Mouse (Mus musculus): Measurements from ENCODE around the gene Fam114a2. TPM values are rescaled to one million over a fixed set of nuclear protein-coding genes. Genes with fewer than 3 reads are reported as not detected.
"Not testable (repeated sequence)": the region's sequence is repeated elsewhere in the genome, so short reads cannot be mapped to it uniquely, and the experiment has no call there.

The Fam114a2 gene
- polyA plus RNA-seq (2015; fragmentation: Nextera tagmentation; extraction: Ambion mirVana), result 86.2 and 88.9 TPM in 2 replicates

- Histone ChIP-seq H3K4me2 (peak within 1 kb of the TSS; percentile 57), H3K4me3 (peak within 1 kb of the TSS; percentile 93), H3K9me3 (no peaks in the 10 kb centered on the region), H3K27ac (peak within 1 kb of the TSS; percentile 88), H3K27me3 (no peaks in the 10 kb centered on the region), H3K36me3 (peaks cover 28% of the 10 kb centered on the region; the same call in 1 of the 2 replicates), H3K9ac (peak within 1 kb of the TSS; percentile 76), H3K4me1 (peaks cover 8% of the 10 kb centered on the region)
- WGBS, result under 1% methylated on average over 59 of the region's 59 CpGs
- peak; percentile 91 for ATAC-seq (ENCODE audit: insufficient number of reproducible peaks, low FRiP score, low TSS enrichment, low read depth)
These were observed at the start of gene Fam114a2, which contains the start of gene Mfap3 for GRCm38 (mm10) chr11:57518091-57518750. TSS of gene Fam114a2 (minus strand) at chr11:57518617. TSS of gene Mfap3 (plus strand) at chr11:57518664.

- no peak overlapping the region for H3K9ac ChIP-seq
- WGBS, result 47% methylated on average over 18 of the region's 18 CpGs
- no peaks in the 10 kb centered on the region for H3K27me3 ChIP-seq
- ATAC-seq (ENCODE audit: insufficient number of reproducible peaks, low FRiP score, low TSS enrichment, low read depth), result no peak
- no peak overlapping the region for H3K4me3 ChIP-seq
- H3K4me1 ChIP-seq, result peaks cover 7% of the 10 kb centered on the region; the same call in 1 of the 2 replicates
- no peaks in the 10 kb centered on the region for H3K9me3 ChIP-seq
- H3K27ac ChIP-seq, result no peak overlapping the region
- H3K4me2 ChIP-seq, result no peak overlapping the region
- H3K36me3 ChIP-seq, result no peaks in the 10 kb centered on the region
These were observed 47.9 kb upstream of the Fam114a2 start for GRCm38 (mm10) chr11:57566091-57567035.

- H3K36me3 ChIP-seq, result no peaks in the 10 kb centered on the region
- no peak for ATAC-seq (ENCODE audit: insufficient number of reproducible peaks, low FRiP score, low TSS enrichment, low read depth)
- H3K27ac ChIP-seq, result no peak overlapping the region
- no peak overlapping the region for H3K4me2 ChIP-seq
- peaks cover 7% of the 10 kb centered on the region; the same call in 1 of the 2 replicates for H3K4me1 ChIP-seq
- H3K9ac ChIP-seq, result no peak overlapping the region
- no peaks in the 10 kb centered on the region for H3K9me3 ChIP-seq
- WGBS, result 40% methylated on average over 12 of the region's 12 CpGs
- no peaks in the 10 kb centered on the region for H3K27me3 ChIP-seq
- H3K4me3 ChIP-seq, result no peak overlapping the region
These were observed 46.1 kb upstream of the Fam114a2 start for GRCm38 (mm10) chr11:57564564-57564963.

GRCm38 (mm10) chr11:57557936-57558335 is 39.5 kb upstream of the Fam114a2 start:
- WGBS, result 74% methylated on average over 9 of the region's 10 CpGs
- H3K27me3 ChIP-seq; ATAC-seq (ENCODE audit: insufficient number of reproducible peaks, low FRiP score, low TSS enrichment, low read depth): not testable (repeated sequence)

GRCm38 (mm10) chr11:57553015-57553780 is 34.8 kb upstream of the Fam114a2 start:
- 64% methylated on average over 9 of the region's 9 CpGs for WGBS
- H3K9me3 ChIP-seq, result no peaks in the 10 kb centered on the region
- H3K4me3 ChIP-seq, result no peak overlapping the region
- H3K36me3 ChIP-seq, result no peaks in the 10 kb centered on the region
- no peak for ATAC-seq (ENCODE audit: insufficient number of reproducible peaks, low FRiP score, low TSS enrichment, low read depth)
- no peak overlapping the region for H3K4me2 ChIP-seq
- H3K27ac ChIP-seq, result no peak overlapping the region
- no peaks in the 10 kb centered on the region for H3K27me3 ChIP-seq
- H3K4me1 ChIP-seq, result peaks cover 11% of the 10 kb centered on the region
- H3K9ac ChIP-seq, result no peak overlapping the region

More at GRCm38 (mm10) chr11:57557936-57558335, 39.5 kb upstream of the Fam114a2 start:
- H3K4me3 ChIP-seq, H3K9me3 ChIP-seq, H3K9ac ChIP-seq, H3K27ac ChIP-seq, H3K4me2 ChIP-seq, H3K4me1 ChIP-seq, H3K36me3 ChIP-seq: not testable (repeated sequence)

GRCm38 (mm10) chr11:57551016-57551415 is 32.6 kb upstream of the Fam114a2 start:
- no peaks in the 10 kb centered on the region for H3K27me3 ChIP-seq
- 86% methylated on average over 8 of the region's 8 CpGs for WGBS

GRCm38 (mm10) chr11:57550230-57550629 is 31.8 kb upstream of the Fam114a2 start:
- WGBS, result 87% methylated on average over 2 of the region's 2 CpGs
- Histone ChIP-seq H3K4me1 (peaks cover 11% of the 10 kb centered on the region), H3K9ac (no peak overlapping the region), H3K27me3 (no peaks in the 10 kb centered on the region), H3K27ac (no peak overlapping the region), H3K9me3 (no peaks in the 10 kb centered on the region), H3K36me3 (no peaks in the 10 kb centered on the region), H3K4me2 (no peak overlapping the region), H3K4me3 (no peak overlapping the region)
- ATAC-seq (ENCODE audit: insufficient number of reproducible peaks, low FRiP score, low TSS enrichment, low read depth), result no peak

More at GRCm38 (mm10) chr11:57551016-57551415, 32.6 kb upstream of the Fam114a2 start:
- Histone ChIP-seq H3K9ac (no peak overlapping the region), H3K4me2 (no peak overlapping the region), H3K27ac (no peak overlapping the region), H3K9me3 (no peaks in the 10 kb centered on the region), H3K36me3 (no peaks in the 10 kb centered on the region), H3K4me1 (peaks cover 11% of the 10 kb centered on the region), H3K4me3 (no peak overlapping the region)
- ATAC-seq (ENCODE audit: insufficient number of reproducible peaks, low FRiP score, low TSS enrichment, low read depth), result no peak

- Histone ChIP-seq H3K27ac (no peak overlapping the region), H3K9me3 (no peaks in the 10 kb centered on the region), H3K4me2 (peak overlapping the region; percentile 42), H3K36me3 (no peaks in the 10 kb centered on the region), H3K9ac (no peak overlapping the region), H3K4me1 (peaks cover 11% of the 10 kb centered on the region), H3K4me3 (peak overlapping the region; percentile 6; the same call in 1 of the 2 replicates), H3K27me3 (no peaks in the 10 kb centered on the region)
- peak; percentile 56; the same call in 1 of the 2 replicates for ATAC-seq (ENCODE audit: insufficient number of reproducible peaks, low FRiP score, low TSS enrichment, low read depth)
- WGBS, result 20% methylated on average over 18 of the region's 18 CpGs
These were observed 30.5 kb upstream of the Fam114a2 start for GRCm38 (mm10) chr11:57548618-57549550.

- no peaks in the 10 kb centered on the region for H3K9me3 ChIP-seq
- no peak overlapping the region for H3K4me3 ChIP-seq
- ATAC-seq (ENCODE audit: insufficient number of reproducible peaks, low FRiP score, low TSS enrichment, low read depth), result no peak
- no peaks in the 10 kb centered on the region for H3K4me1 ChIP-seq
- no peaks in the 10 kb centered on the region for H3K27me3 ChIP-seq
- H3K4me2 ChIP-seq, result no peak overlapping the region
- WGBS, result 75% methylated on average over 2 of the region's 2 CpGs
- no peak overlapping the region for H3K27ac ChIP-seq
- no peaks in the 10 kb centered on the region for H3K36me3 ChIP-seq
- no peak overlapping the region for H3K9ac ChIP-seq
These were observed 22.3 kb upstream of the Fam114a2 start for GRCm38 (mm10) chr11:57540681-57541080.

GRCm38 (mm10) chr11:57539841-57540418 is 21.5 kb upstream of the Fam114a2 start:
- Histone ChIP-seq H3K4me1 (no peaks in the 10 kb centered on the region), H3K4me3 (no peak overlapping the region), H3K36me3 (no peaks in the 10 kb centered on the region), H3K4me2 (no peak overlapping the region), H3K27ac (no peak overlapping the region), H3K9me3 (no peaks in the 10 kb centered on the region), H3K27me3 (no peaks in the 10 kb centered on the region), H3K9ac (no peak overlapping the region)
- no peak for ATAC-seq (ENCODE audit: insufficient number of reproducible peaks, low FRiP score, low TSS enrichment, low read depth)
- 80% methylated on average over 5 of the region's 5 CpGs for WGBS

All from limb, embryonic 15.5 days (tissue).